Mouse (Mus musculus) stomach, embryonic 14.5 days (tissue): ENCODE measurements at regions not wholly inside any gene's neighbourhood (a gene's known extent, or its start where the extent isn't known, plus 50 kb on each side); places are given as distances from the start of the nearest gene placed in this dataset.
A peak's percentile ranks its signal among the peaks of the same experiment; 100 is the strongest.

ENCODE experiments used
- ATAC-seq: fragments of 200-750 bp; cut with Nextera tagmentation; 2 replicates; pipeline ENCODE4 v1.8.0; 2017; ENCODE audit warnings: low read depth, moderate TSS enrichment; ENCODE audit not compliant: insufficient number of reproducible peaks, insufficient read depth, low FRiP score
- H3K27ac ChIP-seq: fragments of 300-500 bp; sonication (generic); 2 replicates; pipeline ENCODE4 v1.5.1; 2014; ENCODE audit warnings: mild to moderate bottlenecking, low read length, moderate library complexity, mixed read lengths
- H3K27me3 ChIP-seq: fragments of 300-500 bp; sonication (generic); 2 replicates; pipeline ENCODE4 v1.6.1; 2014; ENCODE audit warnings: low read length, control low read depth, mixed read lengths; ENCODE audit not compliant: control insufficient read depth, insufficient read depth
- H3K36me3 ChIP-seq: fragments of 300-500 bp; sonication (generic); 2 replicates; pipeline ENCODE4 v1.6.1; 2014; ENCODE audit warnings: mild to moderate bottlenecking, control low read depth, low read length, moderate library complexity, mixed read lengths; ENCODE audit not compliant: control insufficient read depth, insufficient read depth
- H3K4me1 ChIP-seq: fragments of 300-500 bp; sonication (generic); 2 replicates; pipeline ENCODE4 v1.6.1; 2014; ENCODE audit warnings: low read length, control low read depth, mixed read lengths; ENCODE audit not compliant: control insufficient read depth, insufficient read depth
- H3K4me2 ChIP-seq: fragments of 300-500 bp; sonication (generic); replicated peaks from 2 replicates; pipeline ENCODE4 v1.6.1; 2014; ENCODE audit warnings: low read depth, low read length, control low read depth
- H3K4me3 ChIP-seq: fragments of 300-500 bp; sonication (generic); 2 replicates; pipeline ENCODE4 v1.5.1; 2014; ENCODE audit warnings: low read depth, low read length, control low read depth
- H3K9ac ChIP-seq: fragments of 300-500 bp; sonication (generic); replicated peaks from 2 replicates; pipeline ENCODE4 v1.6.1; 2014; ENCODE audit warnings: low read depth, mild to moderate bottlenecking, control low read depth, low read length, moderate library complexity, mixed read lengths
- H3K9me3 ChIP-seq: fragments of 300-500 bp; sonication (generic); 2 replicates; pipeline ENCODE4 v1.6.1; 2016; ENCODE audit warnings: low read depth, low read length, control low read depth; ENCODE audit not compliant: control insufficient read depth
- WGBS: fragments of 180-500 bp; shearing (Covaris S2); extraction: QIAGEN DNeasy Blood & Tissue Kit; methylation state at CpG from one replicate; pipeline ENCODE4 v1.1.7; 2014; 5-methylcytosine and 5-hydroxymethylcytosine counted together

GRCm38 (mm10) chr11:114514126-114514525, 154.2 kb upstream of the Rpl38 start:
- Histone ChIP-seq H3K4me3 (no peak overlapping the region), H3K36me3 (no peaks in the 10 kb centered on the region), H3K27me3 (no peaks in the 10 kb centered on the region), H3K27ac (no peak overlapping the region), H3K9me3 (no peaks in the 10 kb centered on the region), H3K4me1 (no peaks in the 10 kb centered on the region), H3K9ac (no peak overlapping the region), H3K4me2 (no peak overlapping the region)
- WGBS = 81% methylated on average over 2 of the region's 2 CpGs
- ATAC-seq = no peak

GRCm38 (mm10) chr11:114513446-114513845, 154.9 kb upstream of the Rpl38 start:
- no peak overlapping the region for H3K4me3 ChIP-seq
- 24% methylated on average over 5 of the region's 5 CpGs for WGBS
- H3K9ac ChIP-seq = no peak overlapping the region
- no peaks in the 10 kb centered on the region for H3K4me1 ChIP-seq
- no peak overlapping the region for H3K27ac ChIP-seq
- no peaks in the 10 kb centered on the region for H3K9me3 ChIP-seq
- ATAC-seq = no peak
- no peaks in the 10 kb centered on the region for H3K27me3 ChIP-seq
- no peak overlapping the region for H3K4me2 ChIP-seq
- H3K36me3 ChIP-seq = no peaks in the 10 kb centered on the region

- no peak overlapping the region for H3K27ac ChIP-seq
- no peaks in the 10 kb centered on the region for H3K36me3 ChIP-seq
- no peak for ATAC-seq
- 11% methylated on average over 5 of the region's 5 CpGs for WGBS
- no peaks in the 10 kb centered on the region for H3K9me3 ChIP-seq
- no peak overlapping the region for H3K9ac ChIP-seq
- no peaks in the 10 kb centered on the region for H3K4me1 ChIP-seq
- H3K27me3 ChIP-seq = no peaks in the 10 kb centered on the region
- H3K4me3 ChIP-seq = no peak overlapping the region
- H3K4me2 ChIP-seq = no peak overlapping the region
Observed at GRCm38 (mm10) chr11:114511994-114512393, 156.3 kb upstream of the Rpl38 start.

- no peaks in the 10 kb centered on the region for H3K9me3 ChIP-seq
- H3K4me3 ChIP-seq = no peak overlapping the region
- no peaks in the 10 kb centered on the region for H3K27me3 ChIP-seq
- H3K27ac ChIP-seq = no peak overlapping the region
- H3K4me2 ChIP-seq = no peak overlapping the region
- no peak overlapping the region for H3K9ac ChIP-seq
- WGBS = 28% methylated on average over 5 of the region's 5 CpGs
- H3K4me1 ChIP-seq = no peaks in the 10 kb centered on the region
- ATAC-seq = no peak; the same call in 1 of the 2 replicates
- no peaks in the 10 kb centered on the region for H3K36me3 ChIP-seq
Observed at GRCm38 (mm10) chr11:114502562-114502961, 165.8 kb upstream of the Rpl38 start.

- no peaks in the 10 kb centered on the region for H3K36me3 ChIP-seq
- no peak overlapping the region for H3K4me3 ChIP-seq
- WGBS = 40% methylated on average over 5 of the region's 5 CpGs
- no peaks in the 10 kb centered on the region for H3K4me1 ChIP-seq
- H3K27me3 ChIP-seq = no peaks in the 10 kb centered on the region
- no peak overlapping the region for H3K9ac ChIP-seq
- no peak overlapping the region for H3K4me2 ChIP-seq
- ATAC-seq = no peak
- H3K27ac ChIP-seq = no peak overlapping the region
- no peaks in the 10 kb centered on the region for H3K9me3 ChIP-seq
Observed at GRCm38 (mm10) chr11:114501869-114502540, 166.3 kb upstream of the Rpl38 start.

- ATAC-seq = no peak
- H3K9me3 ChIP-seq = no peaks in the 10 kb centered on the region
- 96% methylated on average over 7 of the region's 7 CpGs for WGBS
Observed at GRCm38 (mm10) chr11:114500416-114500815, 167.9 kb upstream of the Rpl38 start.

GRCm38 (mm10) chr11:114499665-114500064, 168.7 kb upstream of the Rpl38 start:
- no peak for ATAC-seq
- 92% methylated on average over 12 of the region's 12 CpGs for WGBS
- no peak overlapping the region for H3K4me2 ChIP-seq
- no peak overlapping the region for H3K27ac ChIP-seq
- no peaks in the 10 kb centered on the region for H3K36me3 ChIP-seq
- no peaks in the 10 kb centered on the region for H3K27me3 ChIP-seq
- H3K9ac ChIP-seq = no peak overlapping the region
- H3K9me3 ChIP-seq = no peaks in the 10 kb centered on the region
- H3K4me3 ChIP-seq = no peak overlapping the region
- H3K4me1 ChIP-seq = no peaks in the 10 kb centered on the region

More at GRCm38 (mm10) chr11:114500416-114500815, 167.9 kb upstream of the Rpl38 start:
- no peak overlapping the region for H3K4me3 ChIP-seq
- H3K27me3 ChIP-seq = no peaks in the 10 kb centered on the region
- no peak overlapping the region for H3K4me2 ChIP-seq
- H3K9ac ChIP-seq = no peak overlapping the region
- no peaks in the 10 kb centered on the region for H3K4me1 ChIP-seq
- no peaks in the 10 kb centered on the region for H3K36me3 ChIP-seq
- no peak overlapping the region for H3K27ac ChIP-seq

GRCm38 (mm10) chr11:114495520-114495921, 172.8 kb upstream of the Rpl38 start:
- WGBS = 44% methylated on average over 5 of the region's 5 CpGs
- ATAC-seq = 0 out of 2 replicates have a peak, but pooled peaks have one; percentile 18
- no peak overlapping the region for H3K4me2 ChIP-seq
- H3K4me3 ChIP-seq = no peak overlapping the region
- H3K27ac ChIP-seq = no peak overlapping the region
- no peaks in the 10 kb centered on the region for H3K36me3 ChIP-seq
- no peak overlapping the region for H3K9ac ChIP-seq
- H3K27me3 ChIP-seq = 0 out of 2 replicates have a peak, but pooled peaks cover 3% of the 10 kb centered on the region
- no peaks in the 10 kb centered on the region for H3K4me1 ChIP-seq
- H3K9me3 ChIP-seq = no peaks in the 10 kb centered on the region

- Histone ChIP-seq H3K27ac (no peak overlapping the region), H3K4me3 (no peak overlapping the region), H3K4me2 (no peak overlapping the region), H3K9me3 (no peaks in the 10 kb centered on the region), H3K27me3 (no peaks in the 10 kb centered on the region), H3K4me1 (no peaks in the 10 kb centered on the region), H3K9ac (no peak overlapping the region), H3K36me3 (no peaks in the 10 kb centered on the region)
- WGBS = 20% methylated on average over 8 of the region's 8 CpGs
- peak; percentile 56; the same call in 1 of the 2 replicates for ATAC-seq
Observed at GRCm38 (mm10) chr11:114486455-114486854, 181.9 kb upstream of the Rpl38 start.
